27 mouse cellular contexts compared by ENCODE assay signal in the genomic region with DNA sequence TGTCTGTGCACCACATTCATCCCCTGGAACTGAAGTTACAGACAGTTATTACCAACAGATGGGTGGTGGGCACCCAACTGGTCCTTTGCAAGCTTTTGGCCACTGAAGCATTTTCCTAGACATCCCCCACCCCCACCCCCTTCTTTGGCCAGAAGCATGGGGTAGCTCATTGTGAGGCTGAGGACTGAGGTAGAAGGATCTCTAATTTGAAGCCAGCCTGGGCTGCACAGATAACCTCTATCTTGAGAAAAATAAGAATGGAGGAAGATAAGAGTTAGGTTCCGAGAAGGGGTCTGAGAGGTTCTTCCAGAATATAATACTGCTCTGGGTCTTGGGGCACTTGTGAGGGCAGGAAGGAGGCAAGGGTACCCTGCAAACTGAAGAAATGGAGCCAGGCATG. TPM values are rescaled to one million over a fixed set of nuclear protein-coding genes. Genes with fewer than 3 reads are reported as not detected.
A peak's percentile ranks its signal among the peaks of the same experiment; 100 is the strongest.
DNase-seq lines count a peak whose midpoint lies in the region; ATAC-seq and TF ChIP-seq lines count a peak whose summit lies in the region.
"Had no signal": no experiment of that assay in that cellular context is flagged by ENCODE, and none has a peak within 500 bp of the region (broad histone marks: within the 10 kb centered on the region; RNA-seq: fewer than 3 reads in every experiment).

No protein-coding gene starts in this region.

- no peak overlapping the region for H3K4me3 ChIP-seq in liver, embryonic 11.5 days (ENCODE audit: low read depth, low read length)
- no peak overlapping the region for H3K4me3 ChIP-seq in liver, embryonic 14.5 days (ENCODE audit: insufficient read depth in 1 of 2, low read depth in 2 of 2, low read length in 2 of 2)
- H3K4me3 ChIP-seq: forebrain, embryonic 10.5 days; forebrain, embryonic 13.5 days; heart, adult 2 months; heart, embryonic 10.5 days; heart, embryonic 13.5 days had no signal

- no peaks in the 10 kb centered on the region for H3K9me3 ChIP-seq in liver, embryonic 11.5 days (ENCODE audit: control insufficient read depth, low read length)
- no peaks in the 10 kb centered on the region for H3K9me3 ChIP-seq in liver, embryonic 14.5 days (ENCODE audit: control insufficient read depth, low read length)
- H3K9me3 ChIP-seq: forebrain, embryonic 10.5 days; forebrain, embryonic 13.5 days; G1E; heart, embryonic 10.5 days; heart, embryonic 13.5 days had no signal

- peak; percentile 61; the same call in 1 of the 2 replicates for ATAC-seq in liver, embryonic 11.5 days (replicated peaks; ENCODE audit: low FRiP score)
- ATAC-seq in liver, embryonic 14.5 days (ENCODE audit: insufficient read depth) = peak; percentile 52; the same call in 1 of the 2 replicates
- ATAC-seq in megakaryocyte-erythroid progenitor cell, adult 5-6 weeks (replicated peaks; ENCODE audit: low FRiP score, low TSS enrichment, poor library complexity, severe bottlenecking) = peak; percentile 28; the same call in 1 of the 2 replicates
- ATAC-seq: forebrain, embryonic 13.5 days; forebrain, embryonic 16.5 days had no signal

- no peak for DNase-seq in liver, embryonic 11.5 days (ENCODE audit: low spot score)
- DNase-seq in liver = no peak
- DNase-seq in c-Kit-positive CD71-positive TER-119-negative erythroid progenitor cells, embryonic 14.5 days (ENCODE audit: low read depth) = peak; percentile 28
- peak in 1 of 3 experiments; percentile 15 for DNase-seq in liver, embryonic 14.5 days (ENCODE audit: low read depth in 3 of 3, low spot score in 3 of 3)
- no peak for DNase-seq in left cerebral cortex, adult 11 months (ENCODE audit: low spot score)
- DNase-seq in adrenal gland, postnatal 4 days (ENCODE audit: low spot score in 2 of 2) = no peak
- DNase-seq: adrenal gland, adult 2 months; adrenal gland, postnatal 14 days; B cell, adult 2 months; cerebellum, adult 11 months; cerebellum, adult 2 months; cerebellum, adult 9-11 months; cerebellum, postnatal 36 days; gastrocnemius, postnatal 10 days; gastrocnemius, postnatal 36 days; heart, adult 2 months; heart, postnatal 14 days; heart, postnatal 4 days had no signal

- H3K36me3 ChIP-seq in liver, embryonic 11.5 days (ENCODE audit: control insufficient read depth, insufficient read depth, low read length) = no peaks in the 10 kb centered on the region; the same call in 1 of the 2 replicates
- peaks cover 5% of the 10 kb centered on the region for H3K36me3 ChIP-seq in liver, embryonic 14.5 days (replicated peaks; ENCODE audit: control insufficient read depth, insufficient read depth, low read depth)

- peaks cover 17% of the 10 kb centered on the region for H3K4me1 ChIP-seq in liver, embryonic 11.5 days (replicated peaks; ENCODE audit: control insufficient read depth, insufficient read depth, low read length)
- peaks cover 10 to 15% of the 10 kb centered on the region in 2 experiments; a peak in 3 of 4 replicates for H3K4me1 ChIP-seq in liver, embryonic 14.5 days (replicated peaks; ENCODE audit: control insufficient read depth in 2 of 2, insufficient read depth in 2 of 2, low read length in 1 of 2)
- H3K4me1 ChIP-seq: forebrain, embryonic 10.5 days; forebrain, embryonic 13.5 days had no signal

- H3K27me3 ChIP-seq in liver, embryonic 11.5 days (replicated peaks; ENCODE audit: control insufficient read depth, insufficient read depth, low read length) = no peaks in the 10 kb centered on the region
- no peaks in the 10 kb centered on the region for H3K27me3 ChIP-seq in liver, embryonic 14.5 days (ENCODE audit: control insufficient read depth, insufficient read depth, low read length)
- H3K27me3 ChIP-seq: CH12.LX; forebrain, embryonic 13.5 days; heart, embryonic 13.5 days had no signal

- H3K27ac ChIP-seq in liver, embryonic 11.5 days (ENCODE audit: low read depth, low read length) = no peak overlapping the region; the same call in 1 of the 2 replicates
- H3K27ac ChIP-seq in liver, embryonic 14.5 days = no peak overlapping the region
- H3K27ac ChIP-seq: forebrain, embryonic 10.5 days; forebrain, embryonic 13.5 days; heart, adult 2 months; heart, embryonic 10.5 days; heart, embryonic 13.5 days; hindbrain, embryonic 14.5 days had no signal

- H3K4me2 ChIP-seq in liver, embryonic 11.5 days = peak overlapping the region; percentile 29; the same call in 1 of the 2 replicates
- H3K4me2 ChIP-seq in liver, embryonic 14.5 days (ENCODE audit: low read depth) = no peak overlapping the region
- H3K4me2 ChIP-seq: forebrain, embryonic 13.5 days; heart, embryonic 13.5 days; hindbrain, embryonic 14.5 days had no signal

- no peak overlapping the region for H3K9ac ChIP-seq in liver, embryonic 11.5 days (ENCODE audit: low read depth, low read length)
- no peak overlapping the region for H3K9ac ChIP-seq in liver, embryonic 14.5 days (replicated peaks)
- H3K9ac ChIP-seq: forebrain, embryonic 13.5 days; heart, embryonic 13.5 days; hindbrain, embryonic 14.5 days had no signal

- TF ChIP-seq CTCF in liver, embryonic 14.5 days (IDR thresholded peaks at IDR 0.05; ENCODE audit: low read depth) = no peak

- WGBS in liver, embryonic 11.5 days = 53% methylated on average over 1 of the region's 1 CpGs
- 20% methylated on average over 1 of the region's 1 CpGs for WGBS in liver, embryonic 14.5 days (ENCODE audit: insufficient replicate concordance)

- TF ChIP-seq EP300 in liver, embryonic 14.5 days (IDR thresholded peaks at IDR 0.05; ENCODE audit: low read depth) = no peak

RNA-seq across cellular contexts. Expression of a gene that starts 44.5 kb away (rescaled TPM):
- 17.7 and 18.2 TPM in 2 replicates for polyA plus RNA-seq in liver, embryonic 11.5 days (2014; fragmentation: Nextera tagmentation; extraction: Ambion mirVana)
- 9.1 and 10.1 TPM in 2 replicates for polyA plus RNA-seq in liver, embryonic 14.5 days (2012; rRNA removed)
- 7.5 and 8.8 TPM in 2 replicates for polyA plus RNA-seq in liver, embryonic 14.5 days (2014; fragmentation: Nextera tagmentation; extraction: Ambion mirVana)
- 19.0 and 42.1 TPM in 2 replicates for total RNA-seq in megakaryocyte-erythroid progenitor cell, adult 5-6 weeks (2014; fragmentation: Nextera tagmentation)
- total RNA-seq in megakaryocyte-erythroid progenitor cell, adult 5-6 weeks (2017) = 29.1 and 29.5 TPM in 2 replicates
- total RNA-seq in adrenal gland, postnatal 4 days (2021) = 10 to 100 TPM; 47.6 to 47.8 TPM

RNA-seq across cellular contexts. Expression of a gene that starts 58.5 kb away (rescaled TPM):
- polyA plus RNA-seq in liver, embryonic 11.5 days (2014; fragmentation: Nextera tagmentation; extraction: Ambion mirVana) = 1.3 and 2.1 TPM in 2 replicates
- 0.18 and 0.24 TPM in 2 replicates for polyA plus RNA-seq in liver, embryonic 14.5 days (2012; rRNA removed)
- 0.23 and 0.43 TPM in 2 replicates for polyA plus RNA-seq in liver, embryonic 14.5 days (2014; fragmentation: Nextera tagmentation; extraction: Ambion mirVana)
- 0.42 and 0.67 TPM in 2 replicates for total RNA-seq in megakaryocyte-erythroid progenitor cell, adult 5-6 weeks (2014; fragmentation: Nextera tagmentation)
- 0.05 TPM in 1 of 2 replicates, not detected in the other for total RNA-seq in megakaryocyte-erythroid progenitor cell, adult 5-6 weeks (2017)
- total RNA-seq in adrenal gland, postnatal 4 days (2021) = 1 to 10 TPM; 1.8 to 2.2 TPM
